Mouse (Mus musculus) liver, postnatal 0 days (tissue): ENCODE data around the gene Pkd1.

Experiments
- CTCF ChIP-seq: sonication (generic); IDR thresholded peaks from 2 replicates; pipeline ENCODE4 v1.5.1; 2016; ENCODE audit warnings: antibody characterized with exemption, low read depth
- EP300 ChIP-seq: IDR thresholded peaks from 2 replicates; pipeline ENCODE4 v1.6.1; 2016; ENCODE audit warnings: antibody characterized with exemption, low read depth, mild to moderate bottlenecking

DNA sequence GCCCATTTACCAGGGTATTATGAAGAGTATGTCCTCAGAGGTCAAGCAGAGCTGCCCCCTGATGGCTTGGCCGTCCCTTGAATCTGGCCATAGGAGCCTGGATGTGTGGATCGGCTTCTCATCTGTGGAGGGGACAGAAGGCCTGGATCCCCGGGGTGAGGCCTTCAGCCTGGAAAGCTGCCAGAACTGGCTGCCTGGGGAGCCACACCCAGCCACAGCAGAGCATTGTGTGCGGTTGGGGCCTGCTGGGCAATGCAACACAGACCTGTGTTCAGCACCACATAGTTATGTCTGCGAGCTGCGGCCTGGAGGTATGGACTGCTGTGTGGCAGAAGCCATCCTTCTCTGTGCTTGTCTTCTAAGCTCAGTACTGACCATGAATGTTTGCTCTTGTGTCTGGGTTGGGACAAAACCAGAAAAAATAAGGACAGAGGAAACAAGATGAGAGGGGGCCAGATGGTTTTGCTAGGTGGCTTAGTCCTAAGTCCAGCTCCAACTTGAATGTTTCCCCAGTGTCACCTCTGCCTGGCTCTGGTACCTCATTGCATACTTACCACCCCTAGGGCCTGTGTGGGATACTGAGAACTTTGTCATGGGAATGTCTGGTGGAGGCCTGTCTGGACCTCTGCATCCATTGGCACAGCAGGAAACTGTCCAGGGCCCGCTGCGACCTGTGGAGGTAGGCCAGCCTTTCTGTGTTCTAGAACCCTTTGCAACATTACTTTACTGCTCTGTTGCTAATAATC, 17.6 kb downstream of the Pkd1 start:
- TF ChIP-seq CTCF: no peak
- no peak for TF ChIP-seq EP300
